ENCODE assay signal across 8 mouse cellular contexts in the genomic region with DNA sequence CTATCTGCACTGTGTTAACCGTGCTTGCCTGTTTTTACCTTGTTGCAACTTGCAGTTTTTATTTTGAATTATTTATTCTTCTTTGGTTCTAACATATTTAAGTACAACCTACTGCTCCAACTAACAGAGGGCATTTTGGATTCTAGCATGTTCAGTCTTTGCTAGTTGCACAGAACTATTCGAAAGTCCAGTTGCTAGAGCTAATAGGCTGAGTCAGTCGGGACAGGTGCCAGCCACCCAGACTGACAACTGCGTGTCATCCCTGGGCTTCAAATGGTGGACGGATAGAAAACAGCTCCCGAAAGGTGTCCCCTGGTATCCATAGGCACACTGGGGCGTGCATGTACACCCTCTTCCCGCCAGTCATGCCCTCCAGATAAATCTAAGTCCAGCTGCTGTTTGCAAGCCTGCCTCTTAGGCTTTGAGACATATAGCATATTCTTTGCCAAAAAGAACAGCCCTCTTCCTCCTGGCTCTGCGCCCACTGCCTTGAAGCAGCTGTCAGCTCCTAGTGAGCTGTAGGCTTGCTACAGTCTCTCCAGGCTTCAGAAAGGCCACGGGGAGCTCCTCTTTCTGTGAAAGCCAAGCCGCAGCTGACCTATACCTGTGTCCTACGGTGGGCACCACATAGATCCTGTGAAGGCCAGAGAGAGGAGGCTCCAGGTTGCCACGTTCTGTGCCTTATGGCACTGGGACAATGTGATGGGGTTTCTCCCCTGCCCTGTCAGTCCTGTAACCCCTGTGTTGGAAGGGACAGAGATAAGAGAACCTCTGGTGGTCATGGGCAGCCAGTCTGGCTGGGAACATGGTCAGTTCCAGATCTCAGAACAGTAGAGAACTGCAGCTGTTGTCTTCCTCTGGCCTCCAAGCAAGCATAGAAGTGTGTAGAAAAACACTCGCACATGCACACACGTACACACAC.
A peak's percentile ranks its signal among the peaks of the same experiment; 100 is the strongest.
DNase-seq lines count a peak whose midpoint lies in the region; ATAC-seq and TF ChIP-seq lines count a peak whose summit lies in the region.

No protein-coding gene starts in this region.

- TF ChIP-seq POLR2A in thymus, adult 2 months (IDR thresholded peaks at IDR 0.05; ENCODE audit: control insufficient read depth, extremely low read depth, insufficient read depth, low read length, poor library complexity), result no peak

- H3K27me3 ChIP-seq in midbrain, embryonic 11.5 days (ENCODE audit: control insufficient read depth, insufficient read depth, low read length), result no peaks in the 10 kb centered on the region
- H3K27me3 ChIP-seq in midbrain, embryonic 16.5 days (ENCODE audit: control insufficient read depth, insufficient read depth, low read depth, low read length), result no peaks in the 10 kb centered on the region
- peaks cover 8% of the 10 kb centered on the region; the same call in 1 of the 2 replicates for H3K27me3 ChIP-seq in intestine, embryonic 16.5 days (replicated peaks; ENCODE audit: control insufficient read depth, insufficient read depth, low read length)
- no peaks in the 10 kb centered on the region for H3K27me3 ChIP-seq in thymus, adult 2 months (ENCODE audit: control insufficient read depth, insufficient read depth, low read length)

- no peak overlapping the region for H3K4me2 ChIP-seq in midbrain, embryonic 11.5 days
- no peak overlapping the region for H3K4me2 ChIP-seq in midbrain, embryonic 16.5 days (ENCODE audit: low read length)
- no peak overlapping the region for H3K4me2 ChIP-seq in intestine, embryonic 16.5 days (ENCODE audit: low read depth, low read length)

- H3K36me3 ChIP-seq in midbrain, embryonic 11.5 days (ENCODE audit: control insufficient read depth, insufficient read depth, low read length), result no peaks in the 10 kb centered on the region
- no peaks in the 10 kb centered on the region for H3K36me3 ChIP-seq in midbrain, embryonic 16.5 days (ENCODE audit: control insufficient read depth, insufficient read depth, low read length)
- H3K36me3 ChIP-seq in intestine, embryonic 16.5 days (ENCODE audit: control insufficient read depth, insufficient read depth, low read length), result no peaks in the 10 kb centered on the region
- H3K36me3 ChIP-seq in thymus, adult 2 months (ENCODE audit: control insufficient read depth, insufficient read depth, low read length), result no peaks in the 10 kb centered on the region

- 90% methylated on average over 15 of the region's 15 CpGs for WGBS in midbrain, embryonic 11.5 days
- WGBS in midbrain, embryonic 16.5 days, result 82% methylated on average over 15 of the region's 15 CpGs
- WGBS in intestine, embryonic 16.5 days, result 69% methylated on average over 15 of the region's 15 CpGs
- WGBS in thymus, adult 2 months, result 81% methylated on average over 15 of the region's 15 CpGs

- no peak overlapping the region for H3K9ac ChIP-seq in midbrain, embryonic 11.5 days (ENCODE audit: low read length)
- H3K9ac ChIP-seq in midbrain, embryonic 16.5 days (ENCODE audit: low read depth, low read length), result no peak overlapping the region
- no peak overlapping the region for H3K9ac ChIP-seq in intestine, embryonic 16.5 days (ENCODE audit: low read depth, low read length)

- peak; percentile 7 to 8 for DNase-seq in cerebellum, postnatal 36 days
- DNase-seq in cerebellum, adult 8-10 months, result no peak
- peak; percentile 75 for DNase-seq in midbrain, embryonic 11.5 days (ENCODE audit: low spot score, missing footprints)
- peak; percentile 7 for DNase-seq in lung, postnatal 25 days (ENCODE audit: low spot score)
- no peak for DNase-seq in thymus, adult 2 months
- no peak for DNase-seq in urinary bladder, postnatal 36 days (ENCODE audit: low spot score in 2 of 2)

- no peak overlapping the region for H3K27ac ChIP-seq in midbrain, embryonic 11.5 days (ENCODE audit: low read depth, low read length)
- no peak overlapping the region for H3K27ac ChIP-seq in midbrain, embryonic 16.5 days (ENCODE audit: low read length)
- no peak overlapping the region for H3K27ac ChIP-seq in intestine, embryonic 16.5 days (ENCODE audit: low read length)
- H3K27ac ChIP-seq in thymus, adult 2 months (ENCODE audit: control insufficient read depth, insufficient read depth, low read length), result no peak overlapping the region

- no peak overlapping the region for H3K4me3 ChIP-seq in midbrain, embryonic 11.5 days (ENCODE audit: low read depth, low read length)
- H3K4me3 ChIP-seq in midbrain, embryonic 16.5 days (ENCODE audit: low read depth, low read length), result no peak overlapping the region
- no peak overlapping the region for H3K4me3 ChIP-seq in intestine, embryonic 16.5 days (ENCODE audit: low read length)
- H3K4me3 ChIP-seq in thymus, adult 2 months (ENCODE audit: control insufficient read depth, insufficient read depth, low read length), result no peak overlapping the region

- no peak for TF ChIP-seq CTCF in thymus, adult 2 months (IDR thresholded peaks at IDR 0.05; ENCODE audit: borderline replicate concordance, control insufficient read depth, extremely low read depth, insufficient read depth, low read length, poor library complexity)

- no peak for ATAC-seq in midbrain, embryonic 11.5 days (ENCODE audit: low FRiP score)
- no peak for ATAC-seq in midbrain, embryonic 16.5 days
- ATAC-seq in intestine, embryonic 16.5 days, result 0 out of 2 replicates have a peak, but pooled peaks have one; percentile 27

- no peaks in the 10 kb centered on the region for H3K9me3 ChIP-seq in midbrain, embryonic 11.5 days (ENCODE audit: control insufficient read depth, low read length)
- no peaks in the 10 kb centered on the region for H3K9me3 ChIP-seq in midbrain, embryonic 16.5 days (replicated peaks; ENCODE audit: control insufficient read depth, low read length, poor library complexity, severe bottlenecking)
- H3K9me3 ChIP-seq in intestine, embryonic 16.5 days (ENCODE audit: control insufficient read depth, low read length), result no peaks in the 10 kb centered on the region

- no peaks in the 10 kb centered on the region for H3K4me1 ChIP-seq in midbrain, embryonic 11.5 days (ENCODE audit: control insufficient read depth, insufficient read depth, low read length)
- no peaks in the 10 kb centered on the region for H3K4me1 ChIP-seq in midbrain, embryonic 16.5 days (ENCODE audit: control insufficient read depth, insufficient read depth, low read length)
- H3K4me1 ChIP-seq in intestine, embryonic 16.5 days (ENCODE audit: control insufficient read depth, insufficient read depth, low read length), result 0 out of 2 replicates have a peak, but pooled peaks cover 3% of the 10 kb centered on the region
- H3K4me1 ChIP-seq in thymus, adult 2 months (replicated peaks; ENCODE audit: control insufficient read depth, insufficient read depth, low read length), result no peaks in the 10 kb centered on the region

Comparison
In these comparisons a context has a peak if more than half of its experiments do, and no peak if none do; other contexts are left out.
1. DNase-seq: peak in cerebellum, postnatal 36 days (2 of 2), midbrain, embryonic 11.5 days (single experiment) and lung, postnatal 25 days (single experiment); none in cerebellum, adult 8-10 months (single experiment), thymus, adult 2 months (single experiment) and urinary bladder, postnatal 36 days (0 of 2).